Mouse (Mus musculus): ENCODE data around the gene Tnrc6a. TPM values are rescaled to one million over a fixed set of nuclear protein-coding genes. Genes with fewer than 3 reads are reported as not detected.
"Not testable (repeated sequence)": the region's sequence is repeated elsewhere in the genome, so short reads cannot be mapped to it uniquely, and the experiment has no call there.

Gene Tnrc6a
- total RNA-seq (2021), result 10 to 100 TPM; 41.7 to 45.1 TPM
- long read RNA-seq, experiment 1, partial matches to known transcripts, result 1 of 2 reads
- long read RNA-seq, experiment 1, other reads (novel, unspliced or antisense), result 1 of 2 reads
- long read RNA-seq, experiment 2, full-length matches to known transcripts, result 2 of 11 reads
- long read RNA-seq, experiment 2, partial matches to known transcripts, result 3 of 11 reads
- long read RNA-seq, experiment 2, other reads (novel, unspliced or antisense), result 6 of 11 reads

- DNase-seq (ENCODE audit: low spot score in 2 of 2), result peak; percentile 91 to 94
Observed at GRCm38 (mm10) chr7:123123665-123124298, at the start of gene Tnrc6a. Gene Tnrc6a, plus strand, starts transcription at chr7:123123885.

DNA sequence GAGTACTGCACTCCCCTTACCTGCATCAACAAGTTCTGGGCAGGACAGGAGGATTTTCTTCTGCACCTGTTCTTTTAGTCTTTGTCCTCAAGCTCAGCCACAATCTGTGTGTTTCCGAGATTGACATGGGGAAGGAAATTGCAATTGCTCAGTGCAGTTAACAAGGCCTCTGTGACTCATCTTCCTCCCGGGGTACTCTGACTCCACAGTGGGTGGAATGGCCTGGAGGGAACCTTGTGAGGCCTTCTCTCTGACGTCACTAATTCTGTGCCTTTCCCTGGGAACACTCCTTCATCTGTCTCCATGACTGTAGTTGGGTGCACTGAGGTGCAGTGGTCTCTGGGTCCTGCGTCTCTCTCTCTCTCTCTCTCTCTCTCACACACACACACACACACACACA lies 41.4 kb upstream of the Tnrc6a start:
- no peak for DNase-seq (ENCODE audit: low spot score in 2 of 2)

- DNase-seq (ENCODE audit: low spot score in 2 of 2), result peak in 1 of 2 experiments; percentile 16
Observed at GRCm38 (mm10) chr7:123083441-123084123, 40.1 kb upstream of the Tnrc6a start.

DNA sequence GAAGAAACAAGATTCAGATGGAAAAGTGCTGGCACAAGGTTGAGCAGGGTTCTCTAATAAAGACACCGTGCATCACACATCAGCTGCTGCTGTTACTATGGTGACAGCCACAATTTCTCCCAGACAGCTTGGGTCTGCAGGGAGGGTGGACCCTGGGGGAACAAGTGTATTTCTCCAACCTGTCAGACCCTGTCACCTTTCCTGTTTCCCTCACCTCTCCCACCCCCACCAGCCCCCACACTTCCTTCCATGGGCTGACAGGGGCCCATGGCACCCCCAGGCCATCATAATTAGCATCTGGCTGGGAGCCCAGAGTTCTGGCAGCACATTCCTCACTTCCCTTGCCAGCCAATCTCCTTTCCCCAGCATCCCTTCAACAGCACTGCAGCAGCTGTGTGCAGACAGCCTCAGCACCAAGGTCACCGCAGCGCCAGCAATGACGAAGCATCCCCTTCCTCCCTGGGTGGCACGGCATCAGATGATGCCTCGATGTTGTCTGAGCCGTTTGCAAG lies 39.4 kb upstream of the Tnrc6a start:
- DNase-seq (ENCODE audit: low spot score in 2 of 2), result peak in 1 of 2 experiments; percentile 20

GRCm38 (mm10) chr7:123084708-123085107 lies 39.0 kb upstream of the Tnrc6a start:
- no peak for DNase-seq (ENCODE audit: low spot score in 2 of 2)

- DNase-seq (ENCODE audit: low spot score in 2 of 2), result no peak
Observed at GRCm38 (mm10) chr7:123088920-123089319, 34.8 kb upstream of the Tnrc6a start.

GRCm38 (mm10) chr7:123096344-123097120 lies 27.2 kb upstream of the Tnrc6a start:
- DNase-seq (ENCODE audit: low spot score in 2 of 2), result no peak

GRCm38 (mm10) chr7:123097891-123098750 lies 25.6 kb upstream of the Tnrc6a start:
- peak; percentile 55 to 79 for DNase-seq (ENCODE audit: low spot score in 2 of 2)

DNA sequence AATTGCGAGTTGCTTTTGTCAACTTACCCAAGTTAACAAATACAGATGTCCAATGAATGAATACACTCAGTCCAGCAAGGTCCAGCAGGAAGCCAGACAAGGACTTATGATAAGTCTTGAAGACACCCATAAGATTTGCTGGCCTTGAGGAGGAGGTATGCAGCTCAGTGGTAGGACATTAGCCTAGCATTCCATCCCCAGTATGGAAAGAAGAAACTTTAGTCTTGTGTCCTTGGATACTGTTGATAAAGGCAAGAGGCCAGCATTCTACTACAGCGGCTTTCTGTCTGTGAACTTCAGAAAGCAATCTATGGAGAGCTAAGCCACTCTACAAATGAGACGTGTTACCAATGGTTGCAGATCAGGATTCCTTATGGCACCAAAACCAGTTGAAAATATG lies 22.4 kb upstream of the Tnrc6a start:
- no peak for DNase-seq (ENCODE audit: low spot score in 2 of 2)

DNA sequence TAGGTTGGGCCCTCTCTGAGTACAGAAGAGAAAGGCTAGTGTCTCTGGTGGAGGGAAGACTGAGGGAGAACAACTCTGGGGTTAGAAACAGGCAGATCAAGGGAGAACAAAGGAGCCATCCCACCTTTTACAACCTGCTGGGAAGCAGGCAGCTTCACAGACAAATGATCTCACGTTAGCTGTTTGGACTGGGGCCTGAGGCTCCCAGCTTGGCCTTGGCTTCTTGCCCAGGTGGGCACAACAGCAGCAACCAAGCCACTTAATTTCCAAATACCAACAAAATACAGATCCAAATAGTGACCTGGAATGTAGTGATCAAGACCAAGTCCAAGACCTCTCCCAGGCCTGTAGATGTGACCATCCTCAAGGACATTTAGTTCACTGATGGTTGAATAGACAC lies 18.3 kb upstream of the Tnrc6a start:
- not testable (repeated sequence) for DNase-seq (ENCODE audit: low spot score in 2 of 2)

- DNase-seq (ENCODE audit: low spot score in 2 of 2), result no peak
Observed at GRCm38 (mm10) chr7:123105906-123106305, 17.8 kb upstream of the Tnrc6a start.

- DNase-seq (ENCODE audit: low spot score in 2 of 2), result no peak
Observed at GRCm38 (mm10) chr7:123106326-123106725, 17.4 kb upstream of the Tnrc6a start.

DNA sequence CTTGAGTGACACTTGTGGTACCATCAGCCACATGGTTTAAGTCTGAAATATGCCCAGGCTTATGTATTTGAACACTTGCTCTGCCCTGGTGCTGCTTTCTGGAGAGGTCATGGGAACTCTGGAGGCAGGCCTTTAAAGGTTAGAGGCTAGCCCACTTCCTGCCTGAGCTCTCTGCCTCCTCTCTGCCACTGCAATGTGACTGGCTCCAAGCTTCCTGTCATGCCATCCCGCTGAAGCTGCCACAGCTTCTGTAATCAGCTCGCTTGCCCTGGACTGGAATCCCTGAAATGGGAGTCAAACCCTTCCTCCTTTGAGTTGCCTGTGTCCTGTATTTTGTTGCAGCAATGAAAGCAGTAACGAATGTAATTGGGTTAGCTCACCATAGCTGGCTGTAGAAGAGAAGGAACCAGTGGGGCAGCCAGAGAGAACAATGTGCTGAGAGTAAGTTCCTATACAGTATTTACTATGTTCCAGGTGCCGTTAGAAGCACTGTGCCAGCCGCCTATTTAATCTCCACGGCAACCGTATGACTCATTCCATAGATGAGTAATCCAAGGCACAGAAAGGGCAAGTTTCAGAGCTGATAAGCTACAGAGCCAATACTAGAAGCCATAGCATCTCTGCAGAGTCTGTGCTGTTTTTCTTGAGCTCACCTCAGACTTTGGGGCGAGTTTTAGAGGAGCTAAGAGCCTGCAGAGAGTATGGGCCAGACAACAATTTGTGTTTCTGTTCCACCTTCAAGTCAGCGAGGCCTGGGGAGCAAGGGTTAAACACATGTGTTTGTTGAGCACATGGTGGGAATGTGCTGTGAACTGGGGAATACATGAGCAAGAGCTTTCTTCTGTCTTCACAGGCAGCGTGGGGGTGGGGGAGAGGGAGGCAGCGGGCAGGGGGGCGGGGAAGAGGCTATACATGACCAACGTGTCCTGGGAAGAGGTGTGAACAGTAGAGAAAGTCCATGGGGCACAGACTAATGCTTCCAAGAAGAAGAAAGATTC lies 15.3 kb upstream of the Tnrc6a start:
- DNase-seq (ENCODE audit: low spot score in 2 of 2), result no peak

DNA sequence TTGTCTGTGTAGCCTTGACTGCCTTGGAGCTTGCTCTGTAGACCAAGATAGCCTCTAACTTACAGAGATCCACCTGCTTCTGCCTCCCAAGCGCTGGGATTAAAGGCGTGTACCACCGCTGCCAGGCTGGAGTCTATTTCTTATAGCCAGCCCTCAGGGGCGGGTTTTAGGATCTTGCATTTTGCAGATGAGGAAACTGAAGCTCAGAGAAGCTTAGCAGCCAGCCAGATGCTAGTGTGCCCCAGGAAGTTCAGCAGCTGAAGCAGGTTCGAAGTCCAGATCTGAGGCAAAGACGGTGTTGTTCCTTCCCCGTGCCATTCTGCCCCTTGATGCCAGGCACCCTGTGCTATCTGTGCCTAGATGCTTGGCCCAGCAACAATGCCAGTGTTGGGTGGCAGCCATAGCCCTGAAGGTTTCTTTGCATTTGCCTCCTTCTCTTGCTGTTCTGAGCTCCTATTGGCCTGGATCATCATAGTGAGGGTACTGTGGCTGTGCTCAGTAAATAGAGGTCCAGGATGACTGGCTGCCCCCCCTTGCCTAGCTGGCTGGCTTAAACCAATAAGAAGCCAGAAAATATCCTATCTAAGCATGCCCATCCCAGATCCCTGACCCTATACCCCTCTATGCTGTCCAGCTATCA lies 14.2 kb upstream of the Tnrc6a start:
- no peak for DNase-seq (ENCODE audit: low spot score in 2 of 2)

DNA sequence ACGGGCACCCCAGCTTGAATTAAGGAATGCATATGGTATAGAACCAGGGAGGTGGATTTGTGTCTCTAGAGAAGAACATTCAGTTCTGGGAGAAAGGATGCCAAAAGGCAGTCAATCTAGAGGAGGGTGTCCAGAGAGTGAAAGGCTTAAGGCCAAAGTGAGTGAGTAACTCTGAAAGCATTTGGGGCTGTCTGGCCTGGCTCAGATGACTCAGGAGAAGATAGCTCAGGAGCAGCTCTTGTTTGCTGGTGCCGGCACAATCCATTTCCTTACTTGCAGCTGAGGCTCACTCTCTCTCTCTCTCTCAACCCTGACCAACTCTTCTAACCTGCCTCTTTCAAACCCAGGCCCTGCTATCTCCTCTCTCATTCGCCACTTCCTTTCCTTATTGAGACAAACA lies 13.6 kb upstream of the Tnrc6a start:
- peak in 1 of 2 experiments; percentile 18 for DNase-seq (ENCODE audit: low spot score in 2 of 2)

GRCm38 (mm10) chr7:123113590-123113989 lies 10.1 kb upstream of the Tnrc6a start:
- DNase-seq (ENCODE audit: low spot score in 2 of 2), result no peak

DNA sequence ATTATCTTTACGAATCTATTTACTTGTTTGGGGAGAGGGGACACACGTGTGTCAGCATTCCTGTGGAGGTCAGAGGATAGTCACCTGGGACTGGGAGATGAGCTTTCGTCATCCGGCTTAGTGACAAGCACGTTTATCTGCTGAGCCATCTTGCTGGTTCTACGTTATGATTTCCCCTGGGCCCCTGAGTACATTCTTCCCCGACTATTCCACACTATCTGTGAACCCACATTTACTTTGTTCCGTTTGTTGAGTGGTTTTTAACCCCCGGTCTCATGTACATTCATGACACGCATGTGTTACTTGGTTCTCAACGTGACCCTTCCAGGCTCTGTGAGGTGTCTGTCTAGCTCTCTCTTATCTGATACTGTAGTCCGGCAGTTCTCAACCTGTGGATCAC lies 6.9 kb upstream of the Tnrc6a start:
- DNase-seq (ENCODE audit: low spot score in 2 of 2), result no peak

GRCm38 (mm10) chr7:123117209-123117608 lies 6.5 kb upstream of the Tnrc6a start:
- DNase-seq (ENCODE audit: low spot score in 2 of 2), result no peak

DNA sequence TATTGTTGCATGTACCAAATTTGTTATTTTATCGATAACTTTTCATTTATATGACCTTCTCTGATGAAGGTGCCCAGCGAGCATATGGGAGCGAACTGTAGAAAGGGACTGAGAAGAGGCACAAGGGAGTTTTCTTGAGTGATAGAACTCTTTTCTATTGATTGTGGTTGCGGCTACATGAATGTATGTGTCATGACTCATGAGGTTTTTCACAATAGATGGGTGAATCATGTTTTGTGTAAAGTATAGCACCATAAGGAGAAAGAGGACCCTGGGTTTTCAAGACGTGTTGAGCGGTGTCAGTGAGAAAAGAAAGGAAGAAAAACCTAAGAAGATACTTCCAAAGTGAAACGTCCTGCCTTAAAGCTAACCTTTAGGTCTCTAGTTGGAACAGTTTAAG lies 3.2 kb upstream of the Tnrc6a start:
- DNase-seq (ENCODE audit: low spot score in 2 of 2), result no peak
